Mouse (Mus musculus) lung, adult 2 months (tissue): Measurements from ENCODE around the gene Iqgap3.

Source experiments
- CTCF ChIP-seq: fragments of 200-500 bp; IDR thresholded peaks from 2 replicates; pipeline ENCODE4 v1.5.1; 2011; ENCODE audit warnings: mild to moderate bottlenecking, low read length, control low read depth; ENCODE audit not compliant: insufficient read depth
- POLR2A ChIP-seq: fragments of 200-500 bp; IDR thresholded peaks from 2 replicates; pipeline ENCODE4 v1.6.1; 2011; ENCODE audit warnings: low read depth, mild to moderate bottlenecking, control low read depth, low read length, borderline replicate concordance; ENCODE audit errors: extremely low read depth

DNA sequence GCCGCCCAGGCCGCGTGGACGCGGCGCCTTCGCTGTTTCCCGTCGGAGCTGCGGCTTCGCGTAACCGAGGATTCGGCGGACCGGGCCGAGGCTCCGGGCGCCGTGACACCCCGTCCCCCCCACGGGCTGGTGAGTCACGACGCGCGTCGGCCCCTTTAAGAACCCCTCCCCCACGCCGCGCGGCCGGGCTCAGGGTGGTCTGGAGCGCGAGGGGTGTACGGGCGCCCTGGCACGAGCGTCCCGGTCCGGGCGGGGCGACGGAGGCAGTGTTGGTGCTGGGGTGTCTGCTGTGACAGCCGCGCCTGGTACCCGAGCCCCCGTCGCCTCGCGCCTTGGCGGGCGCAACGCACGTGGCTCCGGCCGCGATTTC lies 60.8 kb downstream of the Iqgap3 start:
- TF ChIP-seq CTCF (no peak), POLR2A (no peak)
